Mouse (Mus musculus): Measurements from ENCODE around the gene Rgmb. TPM values are rescaled to one million over a fixed set of nuclear protein-coding genes. Genes with fewer than 3 reads are reported as not detected.

Rgmb gene
- 12.3 and 16.4 TPM in 2 replicates for polyA plus RNA-seq (2014; fragmentation: Nextera tagmentation; extraction: Ambion mirVana)

DNA sequence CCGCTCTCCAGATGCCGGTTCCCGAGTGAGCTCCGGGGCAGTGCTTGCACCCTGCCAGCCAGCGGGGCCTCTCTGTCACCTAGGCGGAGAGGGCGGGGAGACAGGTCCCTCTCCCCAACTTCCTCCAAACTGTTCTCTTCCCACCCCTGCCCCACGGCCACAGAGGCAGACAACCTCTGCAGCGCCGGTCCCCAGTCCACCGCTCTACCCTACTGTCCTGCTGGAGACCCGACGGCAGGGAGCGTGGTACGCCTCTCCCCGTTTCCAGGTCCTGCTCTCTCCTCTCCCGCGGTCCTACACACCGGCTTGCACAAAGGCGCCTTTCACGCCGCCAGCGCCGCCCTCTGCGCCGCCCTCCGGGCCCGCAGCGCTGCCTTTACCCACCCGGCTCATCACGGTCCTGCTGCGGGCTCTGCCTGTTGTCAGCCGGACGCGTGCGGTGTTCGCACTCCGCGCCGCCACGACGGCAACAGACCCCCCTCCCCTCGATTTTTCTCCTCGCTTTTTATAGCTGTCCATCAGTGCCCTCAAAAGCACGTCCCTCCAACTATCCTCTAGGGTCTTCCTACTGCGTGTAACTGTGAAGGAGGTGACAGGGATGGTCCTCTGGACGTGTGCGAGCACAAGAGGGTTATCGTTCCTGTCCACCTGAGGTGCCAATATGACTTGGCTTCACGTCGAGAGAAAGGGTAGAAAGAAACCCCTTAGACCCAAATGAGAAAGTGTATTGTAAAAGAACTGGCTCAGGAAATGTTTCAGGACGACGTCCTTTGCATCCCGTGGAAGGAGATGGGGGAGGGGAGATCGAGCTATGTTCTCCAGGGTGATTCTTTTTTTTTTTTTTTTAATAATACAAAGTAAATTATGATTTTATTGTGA is at the start of gene Rgmb:
Gene Rgmb, minus strand, starts transcription at position 274 of the 879 bp plus-strand sequence.
- Histone ChIP-seq H3K9me3 (ENCODE audit: control insufficient read depth, low read length) (no peaks in the 10 kb centered on the region), H3K4me1 (ENCODE audit: control insufficient read depth, insufficient read depth, low read length) (peaks cover 8% of the 10 kb centered on the region; the same call in 1 of the 2 replicates), H3K9ac (ENCODE audit: low read depth, low read length) (peak within 1 kb of the TSS; percentile 64), H3K36me3 (ENCODE audit: control insufficient read depth, insufficient read depth, low read length) (no peaks in the 10 kb centered on the region), H3K27ac (ENCODE audit: low read depth, low read length) (peak within 1 kb of the TSS; percentile 74), H3K4me3 (ENCODE audit: low read length) (peak within 1 kb of the TSS; percentile 55), H3K4me2 (replicated peaks; ENCODE audit: low read depth, low read length) (peak within 1 kb of the TSS; percentile 79), H3K27me3 (ENCODE audit: control insufficient read depth, insufficient read depth, low read length) (peaks cover 5% of the 10 kb centered on the region; the same call in 1 of the 2 replicates)
- 1% methylated on average over 53 of the region's 55 CpGs for WGBS
- ATAC-seq (ENCODE audit: low FRiP score, low TSS enrichment), result peak; percentile 10

GRCm38 (mm10) chr17:15874765-15875164 is 43.9 kb upstream of the Rgmb start:
- Histone ChIP-seq H3K9ac (ENCODE audit: low read depth, low read length) (no peak overlapping the region), H3K9me3 (ENCODE audit: control insufficient read depth, low read length) (no peaks in the 10 kb centered on the region), H3K27ac (ENCODE audit: low read depth, low read length) (no peak overlapping the region), H3K4me2 (replicated peaks; ENCODE audit: low read depth, low read length) (no peak overlapping the region), H3K4me1 (ENCODE audit: control insufficient read depth, insufficient read depth, low read length) (no peaks in the 10 kb centered on the region), H3K36me3 (ENCODE audit: control insufficient read depth, insufficient read depth, low read length) (no peaks in the 10 kb centered on the region), H3K4me3 (ENCODE audit: low read length) (no peak overlapping the region), H3K27me3 (ENCODE audit: control insufficient read depth, insufficient read depth, low read length) (no peaks in the 10 kb centered on the region)
- WGBS, result 69% methylated on average over 6 of the region's 6 CpGs
- no peak for ATAC-seq (ENCODE audit: low FRiP score, low TSS enrichment)

- Histone ChIP-seq H3K4me2 (replicated peaks; ENCODE audit: low read depth, low read length) (no peak overlapping the region), H3K27me3 (ENCODE audit: control insufficient read depth, insufficient read depth, low read length) (no peaks in the 10 kb centered on the region), H3K27ac (ENCODE audit: low read depth, low read length) (no peak overlapping the region), H3K9ac (ENCODE audit: low read depth, low read length) (no peak overlapping the region), H3K4me1 (ENCODE audit: control insufficient read depth, insufficient read depth, low read length) (no peaks in the 10 kb centered on the region), H3K36me3 (ENCODE audit: control insufficient read depth, insufficient read depth, low read length) (no peaks in the 10 kb centered on the region), H3K4me3 (ENCODE audit: low read length) (no peak overlapping the region), H3K9me3 (ENCODE audit: control insufficient read depth, low read length) (no peaks in the 10 kb centered on the region)
- ATAC-seq (ENCODE audit: low FRiP score, low TSS enrichment), result no peak
Observed at GRCm38 (mm10) chr17:15872093-15872492, 41.3 kb upstream of the Rgmb start.

GRCm38 (mm10) chr17:15865249-15865648 is 34.4 kb upstream of the Rgmb start:
- no peaks in the 10 kb centered on the region for H3K36me3 ChIP-seq (ENCODE audit: control insufficient read depth, insufficient read depth, low read length)
- H3K9me3 ChIP-seq (ENCODE audit: control insufficient read depth, low read length), result no peaks in the 10 kb centered on the region
- H3K4me2 ChIP-seq (replicated peaks; ENCODE audit: low read depth, low read length), result no peak overlapping the region
- H3K4me3 ChIP-seq (ENCODE audit: low read length), result no peak overlapping the region
- no peak overlapping the region for H3K9ac ChIP-seq (ENCODE audit: low read depth, low read length)
- H3K4me1 ChIP-seq (ENCODE audit: control insufficient read depth, insufficient read depth, low read length), result no peaks in the 10 kb centered on the region
- no peaks in the 10 kb centered on the region for H3K27me3 ChIP-seq (ENCODE audit: control insufficient read depth, insufficient read depth, low read length)
- no peak overlapping the region for H3K27ac ChIP-seq (ENCODE audit: low read depth, low read length)
- no peak for ATAC-seq (ENCODE audit: low FRiP score, low TSS enrichment)
- WGBS, result 90% methylated on average over 1 of the region's 1 CpGs

GRCm38 (mm10) chr17:15862355-15862754 is 31.5 kb upstream of the Rgmb start:
- WGBS, result 68% methylated on average over 4 of the region's 4 CpGs
- Histone ChIP-seq H3K4me1 (ENCODE audit: control insufficient read depth, insufficient read depth, low read length) (no peaks in the 10 kb centered on the region), H3K4me2 (replicated peaks; ENCODE audit: low read depth, low read length) (no peak overlapping the region), H3K4me3 (ENCODE audit: low read length) (no peak overlapping the region), H3K27me3 (ENCODE audit: control insufficient read depth, insufficient read depth, low read length) (no peaks in the 10 kb centered on the region), H3K9me3 (ENCODE audit: control insufficient read depth, low read length) (no peaks in the 10 kb centered on the region), H3K9ac (ENCODE audit: low read depth, low read length) (no peak overlapping the region), H3K27ac (ENCODE audit: low read depth, low read length) (no peak overlapping the region), H3K36me3 (ENCODE audit: control insufficient read depth, insufficient read depth, low read length) (no peaks in the 10 kb centered on the region)
- ATAC-seq (ENCODE audit: low FRiP score, low TSS enrichment), result no peak

- Histone ChIP-seq H3K9me3 (ENCODE audit: control insufficient read depth, low read length) (no peaks in the 10 kb centered on the region), H3K4me2 (replicated peaks; ENCODE audit: low read depth, low read length) (no peak overlapping the region), H3K36me3 (ENCODE audit: control insufficient read depth, insufficient read depth, low read length) (no peaks in the 10 kb centered on the region), H3K4me1 (ENCODE audit: control insufficient read depth, insufficient read depth, low read length) (no peaks in the 10 kb centered on the region), H3K27ac (ENCODE audit: low read depth, low read length) (no peak overlapping the region), H3K27me3 (ENCODE audit: control insufficient read depth, insufficient read depth, low read length) (no peaks in the 10 kb centered on the region), H3K9ac (ENCODE audit: low read depth, low read length) (no peak overlapping the region), H3K4me3 (ENCODE audit: low read length) (no peak overlapping the region)
- WGBS, result 83% methylated on average over 2 of the region's 2 CpGs
- no peak for ATAC-seq (ENCODE audit: low FRiP score, low TSS enrichment)
Observed at GRCm38 (mm10) chr17:15853121-15853520, 22.3 kb upstream of the Rgmb start.

GRCm38 (mm10) chr17:15850544-15850943 is 19.7 kb upstream of the Rgmb start:
- no peak for ATAC-seq (ENCODE audit: low FRiP score, low TSS enrichment)
- H3K4me2 ChIP-seq (replicated peaks; ENCODE audit: low read depth, low read length), result no peak overlapping the region

DNA sequence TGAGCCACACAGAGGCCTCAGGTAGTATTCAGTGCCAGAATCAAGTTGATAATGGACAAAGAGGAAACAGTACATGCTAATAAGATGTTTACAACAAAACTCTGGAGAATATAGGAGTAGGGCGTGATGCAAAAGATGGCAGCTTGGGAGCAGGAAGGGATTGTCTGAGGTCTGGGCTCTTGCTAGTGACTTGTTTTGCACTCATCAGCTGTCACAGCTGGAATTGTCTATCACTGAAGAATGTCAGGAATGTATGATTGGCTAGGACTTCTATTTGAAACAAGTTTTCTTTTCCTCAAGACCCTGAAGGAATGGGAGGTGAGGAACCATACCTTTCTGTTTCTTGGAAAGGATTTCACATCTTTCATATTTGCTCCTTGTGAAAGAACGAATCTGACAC is 10.6 kb upstream of the Rgmb start:
- no peaks in the 10 kb centered on the region for H3K36me3 ChIP-seq (ENCODE audit: control insufficient read depth, insufficient read depth, low read length)
- ATAC-seq (ENCODE audit: low FRiP score, low TSS enrichment), result no peak
- WGBS, result 85% methylated on average over 2 of the region's 2 CpGs
- no peaks in the 10 kb centered on the region for H3K27me3 ChIP-seq (ENCODE audit: control insufficient read depth, insufficient read depth, low read length)
- no peak overlapping the region for H3K9ac ChIP-seq (ENCODE audit: low read depth, low read length)
- no peak overlapping the region for H3K4me2 ChIP-seq (replicated peaks; ENCODE audit: low read depth, low read length)
- no peak overlapping the region for H3K4me3 ChIP-seq (ENCODE audit: low read length)
- H3K27ac ChIP-seq (ENCODE audit: low read depth, low read length), result no peak overlapping the region
- no peaks in the 10 kb centered on the region for H3K4me1 ChIP-seq (ENCODE audit: control insufficient read depth, insufficient read depth, low read length)
- H3K9me3 ChIP-seq (ENCODE audit: control insufficient read depth, low read length), result no peaks in the 10 kb centered on the region

More at GRCm38 (mm10) chr17:15850544-15850943, 19.7 kb upstream of the Rgmb start:
- WGBS, result 81% methylated on average over 3 of the region's 3 CpGs
- Histone ChIP-seq H3K9me3 (ENCODE audit: control insufficient read depth, low read length) (no peaks in the 10 kb centered on the region), H3K27me3 (ENCODE audit: control insufficient read depth, insufficient read depth, low read length) (no peaks in the 10 kb centered on the region), H3K4me1 (ENCODE audit: control insufficient read depth, insufficient read depth, low read length) (no peaks in the 10 kb centered on the region), H3K4me3 (ENCODE audit: low read length) (no peak overlapping the region), H3K27ac (ENCODE audit: low read depth, low read length) (no peak overlapping the region), H3K9ac (ENCODE audit: low read depth, low read length) (no peak overlapping the region), H3K36me3 (ENCODE audit: control insufficient read depth, insufficient read depth, low read length) (no peaks in the 10 kb centered on the region)

- H3K36me3 ChIP-seq (ENCODE audit: control insufficient read depth, insufficient read depth, low read length), result no peaks in the 10 kb centered on the region
- H3K4me2 ChIP-seq (replicated peaks; ENCODE audit: low read depth, low read length), result no peak overlapping the region
- H3K4me1 ChIP-seq (ENCODE audit: control insufficient read depth, insufficient read depth, low read length), result peaks cover 4% of the 10 kb centered on the region; the same call in 1 of the 2 replicates
- no peak overlapping the region for H3K4me3 ChIP-seq (ENCODE audit: low read length)
- 36% methylated on average over 5 of the region's 5 CpGs for WGBS
- no peaks in the 10 kb centered on the region for H3K9me3 ChIP-seq (ENCODE audit: control insufficient read depth, low read length)
- no peak overlapping the region for H3K27ac ChIP-seq (ENCODE audit: low read depth, low read length)
- no peak overlapping the region for H3K9ac ChIP-seq (ENCODE audit: low read depth, low read length)
- ATAC-seq (ENCODE audit: low FRiP score, low TSS enrichment), result no peak
- peaks cover 5% of the 10 kb centered on the region; the same call in 1 of the 2 replicates for H3K27me3 ChIP-seq (ENCODE audit: control insufficient read depth, insufficient read depth, low read length)
Observed at GRCm38 (mm10) chr17:15832398-15832797, 1.6 kb upstream of the Rgmb start.

All from kidney, embryonic 14.5 days (tissue).